Mouse (Mus musculus) spleen, postnatal 10 days (tissue): ENCODE results near the gene Ryr3.
"Not testable (repeated sequence)": the region's sequence is repeated elsewhere in the genome, so short reads cannot be mapped to it uniquely, and the experiment has no call there.

Source experiments
- DNase-seq, 2 experiments: peaks; one replicate each; pipeline ENCODE4 v3.0.0; 2021 to 2022; ENCODE audit warnings: low spot score in 2 of 2

Ryr3 gene

GRCm38 (mm10) chr2:113095184-113095583 lies 121.7 kb downstream of the Ryr3 start:
- DNase-seq: no peak

GRCm38 (mm10) chr2:113094088-113094487 lies 122.8 kb downstream of the Ryr3 start:
- DNase-seq: no peak

DNA sequence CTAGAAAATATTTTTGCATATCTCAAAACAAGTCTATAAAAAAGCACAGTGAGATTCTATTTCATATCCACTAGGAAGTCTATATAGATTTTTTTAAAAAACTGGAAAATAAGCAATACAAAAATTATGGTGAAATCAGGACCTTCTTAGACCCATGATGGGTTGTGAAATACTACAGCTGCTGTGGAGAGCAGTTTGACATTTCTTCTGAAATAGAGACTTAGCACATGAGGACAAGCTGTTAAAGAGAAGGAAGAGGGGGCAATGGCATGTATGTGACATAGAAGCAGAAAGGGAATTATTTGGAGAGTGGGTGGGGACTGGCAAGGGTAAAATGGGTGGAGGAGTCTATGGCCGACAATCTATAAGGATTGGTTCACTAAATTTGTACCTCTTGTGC lies 124.1 kb downstream of the Ryr3 start:
- DNase-seq: no peak

- not testable (repeated sequence) for DNase-seq
These were observed 125.6 kb downstream of the Ryr3 start for GRCm38 (mm10) chr2:113091316-113091715.

DNA sequence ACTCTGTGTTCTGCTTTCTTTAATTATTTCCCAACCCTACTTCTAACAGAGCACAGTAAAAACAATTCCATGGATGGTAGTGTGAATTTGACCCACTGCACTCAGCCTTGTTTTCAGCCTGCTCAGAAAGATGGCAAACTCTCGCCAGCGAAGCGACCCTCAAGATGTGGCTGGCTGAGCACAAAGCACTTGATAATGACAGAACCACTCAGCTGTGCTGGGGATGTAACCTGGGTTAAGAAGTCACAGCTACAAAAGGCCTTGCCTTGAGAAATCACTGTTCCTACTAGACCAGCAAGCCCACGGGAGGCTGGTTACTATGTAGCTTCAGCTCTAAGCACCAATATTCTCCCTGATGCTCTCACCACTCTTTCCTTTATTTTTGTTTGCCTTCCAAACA lies 140.5 kb downstream of the Ryr3 start:
- DNase-seq: no peak

DNA sequence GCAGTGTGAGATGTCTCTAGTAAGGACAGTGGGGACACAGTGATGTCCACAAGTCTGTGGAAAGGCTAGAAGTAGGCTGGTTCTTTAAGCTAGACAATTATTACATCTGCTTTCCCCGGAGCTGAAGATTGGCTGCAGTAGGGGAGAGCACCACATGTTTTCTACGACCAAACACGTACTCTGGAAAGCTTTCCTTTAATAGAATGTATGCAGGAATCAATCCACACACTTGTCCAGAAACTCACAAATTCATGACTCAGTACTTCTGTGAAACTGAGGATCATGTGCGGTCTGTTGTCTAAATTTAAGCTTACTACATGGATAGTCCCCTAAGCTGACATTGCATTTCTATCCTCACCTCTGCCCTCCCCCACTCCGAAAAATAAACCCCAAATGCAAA lies 157.5 kb downstream of the Ryr3 start:
- DNase-seq: no peak

DNA sequence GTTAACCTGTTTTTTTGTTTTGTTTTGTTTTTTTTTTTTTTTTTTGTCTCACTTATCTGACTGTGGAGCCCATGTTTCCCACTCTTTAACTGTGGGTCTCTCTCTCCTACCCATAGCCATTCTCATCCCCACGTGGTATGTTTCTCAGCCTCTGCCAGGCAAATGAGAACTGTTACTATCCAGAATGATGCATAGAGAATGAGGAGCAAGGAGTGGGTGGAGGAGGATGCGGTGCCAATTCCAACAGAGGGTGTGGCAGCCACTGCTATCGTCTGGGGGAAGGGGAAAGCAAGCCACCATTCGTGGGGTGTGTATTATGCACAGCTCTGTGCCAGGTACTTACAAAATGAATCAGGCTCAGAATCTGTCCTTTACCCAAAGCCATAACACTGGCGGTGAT lies 158.0 kb downstream of the Ryr3 start:
- DNase-seq: no peak

DNA sequence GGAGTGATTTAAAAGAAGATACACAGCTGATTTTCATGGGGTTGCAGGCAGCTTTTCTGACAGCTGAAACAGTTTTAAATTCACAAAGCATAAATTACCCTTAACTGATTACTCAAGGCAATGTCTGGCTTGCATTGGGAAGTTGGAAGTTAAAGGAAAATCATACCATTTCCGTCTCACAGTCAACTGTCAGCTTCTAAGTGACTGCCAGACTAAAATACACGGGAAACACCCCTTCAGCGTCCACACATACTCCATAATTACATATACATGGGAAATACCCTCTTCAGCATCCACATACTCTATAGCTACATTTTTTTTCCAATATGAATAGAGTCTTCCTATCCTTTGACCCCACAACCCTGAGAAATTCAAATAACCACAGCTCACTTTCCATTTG lies 158.8 kb downstream of the Ryr3 start:
- no peak for DNase-seq

GRCm38 (mm10) chr2:113055591-113055990 lies 161.3 kb downstream of the Ryr3 start:
- no peak for DNase-seq

GRCm38 (mm10) chr2:113049831-113050230 lies 167.1 kb downstream of the Ryr3 start:
- no peak for DNase-seq

DNA sequence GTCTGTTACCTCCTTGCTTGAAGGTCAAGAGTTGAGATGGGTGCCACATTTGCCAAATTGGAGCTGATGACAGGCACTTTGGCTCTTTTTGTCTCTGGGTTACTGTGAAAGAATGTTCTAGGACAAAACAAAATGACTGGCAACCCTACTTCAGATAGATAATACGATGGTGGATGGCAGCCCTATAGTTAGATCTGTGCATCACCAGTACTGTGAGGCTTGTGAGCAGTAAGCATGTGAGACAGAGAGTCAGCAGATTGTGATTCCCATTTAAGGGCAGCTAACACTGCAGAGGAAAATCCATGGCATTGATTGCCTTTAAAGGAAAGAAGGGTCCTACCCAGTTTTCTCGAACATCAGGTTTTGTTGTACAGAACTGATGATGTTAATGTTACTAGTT lies 180.3 kb downstream of the Ryr3 start:
- DNase-seq: no peak

DNA sequence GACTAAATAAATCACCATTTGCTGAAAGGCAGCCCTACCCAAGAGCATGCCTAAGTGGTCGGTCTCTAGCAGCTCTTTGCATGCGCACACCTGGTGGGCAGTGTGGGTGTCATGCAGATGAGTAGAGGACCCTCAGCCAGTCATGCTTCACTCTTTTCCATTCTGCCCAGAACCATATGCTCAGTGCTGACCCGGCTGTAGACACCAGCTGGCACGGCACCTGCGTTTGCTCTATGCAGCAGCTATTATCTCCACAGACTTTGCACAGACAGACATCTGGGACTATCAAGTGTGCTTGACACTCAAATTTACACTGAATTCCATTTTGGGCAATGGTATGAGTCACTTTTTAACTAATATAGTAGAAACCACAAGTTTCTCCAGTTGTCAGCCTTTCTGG lies 186.2 kb downstream of the Ryr3 start:
- DNase-seq: no peak

GRCm38 (mm10) chr2:113019896-113020295 lies 197.0 kb downstream of the Ryr3 start:
- DNase-seq: no peak

DNA sequence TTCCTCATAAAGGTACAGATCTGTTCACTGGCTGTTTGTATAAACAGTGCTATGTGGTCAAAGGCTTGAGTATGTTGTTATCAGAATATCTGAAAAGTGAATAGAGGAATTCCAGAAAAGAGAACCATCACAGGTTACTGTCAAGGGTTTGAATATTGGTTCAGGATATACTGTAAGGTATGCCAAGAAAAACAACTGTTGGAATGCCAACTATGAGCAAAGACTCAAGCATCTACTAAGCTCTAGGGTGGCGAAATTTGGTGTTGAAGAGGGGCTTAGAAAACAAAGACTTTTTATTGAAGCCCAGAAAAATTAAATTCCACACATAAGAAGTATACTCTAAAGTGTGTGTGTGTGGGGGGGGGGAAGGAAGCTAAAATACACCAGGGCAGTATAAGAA lies 198.6 kb downstream of the Ryr3 start:
- DNase-seq: no peak

DNA sequence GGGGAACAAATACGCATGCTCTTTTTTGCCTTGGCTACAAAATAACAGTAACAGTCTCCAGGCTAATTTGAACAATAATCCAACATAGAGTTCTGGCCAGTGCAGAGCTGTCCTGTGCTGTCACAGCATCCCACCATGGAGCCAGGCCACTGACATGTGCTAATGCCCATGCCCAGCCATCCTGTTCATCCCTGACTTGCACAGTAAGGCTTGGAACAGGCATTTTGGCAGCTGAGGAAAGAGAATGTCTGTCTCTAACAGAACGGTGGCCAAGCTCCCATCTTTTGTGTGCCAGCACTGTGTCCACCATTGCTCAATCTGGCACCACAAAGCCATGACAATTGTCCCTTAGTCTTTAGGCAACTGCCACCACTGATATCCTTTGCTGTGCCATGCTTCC lies 200.7 kb downstream of the Ryr3 start:
- DNase-seq: no peak

DNA sequence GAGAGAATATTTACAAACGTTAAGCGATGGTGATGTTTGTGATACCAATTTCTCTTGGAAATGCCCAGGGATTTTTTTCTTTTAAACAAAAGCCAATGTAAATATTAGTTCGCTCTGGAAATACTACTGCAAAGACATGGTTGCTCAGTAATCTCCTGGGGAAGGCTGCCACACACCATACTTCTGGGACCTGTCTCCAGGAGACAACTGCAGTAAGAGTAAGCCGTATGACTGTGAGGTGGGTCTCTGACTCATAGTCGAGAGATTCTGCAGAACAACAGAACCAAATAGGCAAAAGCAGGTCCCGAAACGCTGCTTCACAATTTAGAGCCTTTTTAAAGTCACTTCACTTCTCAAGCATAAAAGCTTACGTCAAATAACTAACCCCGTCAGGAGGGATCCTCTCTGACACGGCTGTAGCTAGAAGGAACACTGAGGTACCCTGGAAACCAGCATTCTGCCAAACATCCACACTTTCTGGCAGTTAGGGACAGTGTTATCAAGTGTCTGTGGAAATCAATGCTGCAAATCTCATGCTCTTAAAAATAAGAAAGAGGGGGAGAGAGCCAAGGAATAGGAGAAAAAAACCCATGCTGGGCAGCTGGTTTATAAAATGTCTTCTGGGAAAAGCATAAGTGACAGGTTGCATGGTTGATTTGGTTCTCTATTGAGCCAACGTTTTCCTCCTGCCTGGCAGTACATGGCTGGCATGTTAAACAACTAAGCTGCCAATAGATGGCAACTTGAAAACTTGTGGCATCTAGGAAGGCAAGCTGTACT lies 207.7 kb downstream of the Ryr3 start:
- no peak for DNase-seq

- DNase-seq: no peak
These were observed 218.4 kb downstream of the Ryr3 start for GRCm38 (mm10) chr2:112998498-112998897.

- no peak for DNase-seq
These were observed 233.9 kb downstream of the Ryr3 start for GRCm38 (mm10) chr2:112982908-112983510.

DNA sequence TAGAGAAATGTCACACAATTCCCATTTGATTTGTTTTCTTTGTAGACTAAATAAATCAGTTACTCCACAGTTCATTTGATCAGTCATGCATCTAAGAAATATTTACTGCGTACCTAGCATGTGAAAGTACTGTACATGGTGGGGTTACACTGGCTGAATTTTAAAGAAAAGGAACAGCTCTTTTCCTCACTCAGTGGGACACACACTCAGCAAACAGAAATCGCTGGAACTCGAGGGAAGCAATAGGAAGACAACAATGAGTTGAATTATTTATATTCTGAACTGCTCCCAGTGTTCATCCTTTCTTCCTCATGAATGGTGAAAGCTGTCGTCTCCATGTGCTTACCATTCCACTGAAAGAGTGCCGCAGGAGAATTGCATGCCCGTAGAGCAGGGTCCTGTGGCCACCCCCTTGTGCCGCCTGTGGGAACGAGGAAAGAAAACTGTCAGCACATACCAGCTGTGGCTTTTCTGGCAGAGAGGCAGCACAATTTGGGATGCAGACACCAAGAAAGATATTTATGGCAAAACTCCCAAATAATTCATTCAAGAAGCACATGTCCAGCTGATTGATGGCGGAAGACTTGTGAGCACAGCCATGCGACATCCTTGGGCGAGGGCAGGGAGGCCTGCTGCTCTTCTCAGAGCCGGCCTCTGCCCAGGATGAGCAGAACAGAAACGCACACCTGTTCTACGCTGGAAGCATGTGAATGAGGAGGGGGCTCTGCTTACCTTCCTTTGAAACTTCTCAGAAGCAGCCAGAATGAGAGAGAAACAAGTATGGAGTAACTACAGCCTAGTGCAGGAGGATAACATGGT lies 249.9 kb downstream of the Ryr3 start:
- no peak for DNase-seq

DNA sequence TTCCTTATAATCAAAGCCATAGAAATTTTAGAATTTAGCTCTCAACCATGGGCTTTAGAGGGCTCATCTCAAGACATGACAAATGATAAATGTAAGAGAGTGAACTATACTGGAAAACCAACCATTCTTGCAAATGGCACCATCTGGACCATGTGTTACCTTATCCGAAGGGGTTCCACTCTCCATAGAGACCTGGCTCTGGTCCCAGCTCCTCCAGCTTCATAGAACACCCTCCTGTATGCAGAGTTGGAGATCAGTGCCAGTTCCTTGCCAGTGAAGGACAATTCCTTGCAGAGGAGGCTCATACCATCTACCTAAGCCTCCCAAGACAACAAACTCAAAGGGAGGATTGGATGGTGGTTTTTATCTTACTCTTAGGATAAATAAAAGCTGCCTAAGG lies 268.0 kb downstream of the Ryr3 start:
- DNase-seq: no peak

DNA sequence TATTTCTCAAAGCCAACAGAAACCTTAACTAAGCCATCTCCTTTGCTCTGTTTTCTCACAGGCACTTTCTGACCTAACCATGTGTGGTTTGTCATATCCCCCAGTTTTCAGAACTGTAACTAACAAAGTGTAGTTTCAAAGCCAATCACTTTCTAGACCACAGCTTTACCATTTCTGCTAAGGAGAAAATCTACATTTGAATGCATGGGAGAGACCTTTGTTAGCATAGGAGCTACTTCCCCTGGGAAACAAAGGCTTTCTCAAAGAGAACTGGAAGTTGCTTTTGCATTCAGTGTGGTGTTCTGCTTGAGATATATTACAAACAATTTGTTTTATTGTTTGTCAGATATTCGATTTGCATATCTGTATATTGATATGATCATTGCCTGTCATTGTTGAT lies 285.1 kb downstream of the Ryr3 start:
- no peak for DNase-seq

DNA sequence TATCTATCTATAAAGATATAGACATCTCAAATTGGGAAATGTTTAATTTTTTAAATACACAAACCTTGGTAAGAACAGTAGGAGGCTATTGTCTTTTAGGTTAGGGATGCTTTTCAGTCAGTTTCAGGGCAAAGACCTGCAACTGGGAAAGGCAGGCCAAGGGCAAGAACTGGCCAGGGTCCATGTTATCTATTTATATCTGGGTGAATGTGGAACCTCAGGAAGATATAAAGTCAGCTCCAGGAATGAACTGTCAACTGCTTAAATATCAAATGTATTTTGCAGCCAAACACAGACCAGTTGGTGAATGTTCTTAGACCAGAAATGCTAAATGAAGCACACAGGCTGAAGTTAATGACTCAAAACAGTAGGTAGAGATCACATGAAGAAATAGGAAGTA lies 303.1 kb downstream of the Ryr3 start:
- no peak for DNase-seq

DNA sequence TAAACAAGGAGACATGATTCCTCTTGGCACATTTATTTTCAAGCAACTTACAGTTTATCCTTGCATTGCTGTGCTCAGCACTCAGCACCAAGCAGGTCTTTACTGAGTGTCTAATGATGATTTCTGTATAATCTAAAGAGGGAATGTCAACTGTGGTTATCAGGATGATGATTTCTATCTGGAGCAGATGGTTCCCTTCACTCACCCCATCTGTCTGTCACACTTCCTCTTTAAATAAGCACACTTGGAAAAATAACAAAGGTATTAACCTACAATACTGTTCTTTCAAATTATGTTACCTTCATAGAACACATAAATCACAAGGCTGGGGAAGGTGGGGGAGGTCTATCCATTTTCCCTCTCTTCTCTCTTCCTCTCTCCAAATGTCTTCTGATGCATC lies 304.3 kb downstream of the Ryr3 start:
- DNase-seq: no peak
